Mouse (Mus musculus) small intestine, adult 2 months (tissue): ENCODE measurements around the gene Slc16a4.

Source experiments
- CTCF ChIP-seq: fragments of 200-500 bp; IDR thresholded peaks from 2 replicates; pipeline ENCODE4 v1.5.1; 2012; ENCODE audit warnings: low read depth, mild to moderate bottlenecking, control low read depth, inconsistent platforms, low read length, moderate library complexity, mixed read lengths; ENCODE audit not compliant: insufficient replicate concordance, insufficient read length; ENCODE audit errors: extremely low read depth
- POLR2A ChIP-seq: fragments of 200-500 bp; IDR thresholded peaks from 2 replicates; pipeline ENCODE4 v1.6.1; 2012; ENCODE audit warnings: low read depth, mild to moderate bottlenecking, control low read depth, inconsistent platforms, low read length, moderate library complexity

DNA sequence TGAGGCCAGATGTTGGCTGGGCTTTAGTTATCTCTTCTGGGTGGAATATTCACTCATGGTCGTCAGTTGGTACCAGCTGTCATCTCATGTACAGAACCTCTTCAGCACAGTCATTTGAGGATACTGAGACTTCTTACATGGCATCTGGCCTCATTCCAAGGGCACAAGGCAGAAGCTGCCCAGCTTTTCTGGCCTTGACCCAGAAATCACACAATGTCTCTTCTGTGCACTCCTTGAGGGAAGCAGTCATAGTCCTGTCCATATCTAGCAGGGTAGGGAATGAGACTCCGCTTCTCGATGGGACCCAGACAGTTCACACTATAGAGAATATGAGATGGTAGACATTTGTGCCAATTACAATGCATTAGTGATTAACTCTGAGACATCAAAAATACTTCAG is 58.0 kb downstream of the Slc16a4 start:
- TF ChIP-seq POLR2A (no peak), CTCF (no peak)
